Mouse (Mus musculus) cortical plate, adult 2 months (tissue): ENCODE results near the gene Kif1b.

ENCODE experiments used
- CTCF ChIP-seq: fragments of 200-500 bp; IDR thresholded peaks from 2 replicates; pipeline ENCODE4 v1.5.1; 2011; ENCODE audit warnings: mild to moderate bottlenecking, control low read depth, low read length; ENCODE audit not compliant: insufficient read depth; ENCODE audit errors: extremely low read depth
- POLR2A ChIP-seq: fragments of 200-500 bp; IDR thresholded peaks from 2 replicates; pipeline ENCODE4 v1.6.1; 2011; ENCODE audit warnings: mild to moderate bottlenecking, low read length, control low read depth; ENCODE audit not compliant: insufficient read depth; ENCODE audit errors: extremely low read depth

GRCm38 (mm10) chr4:149303502-149303901, 4.0 kb downstream of the Kif1b start:
- TF ChIP-seq CTCF (no peak), POLR2A (no peak)
